Mouse (Mus musculus) thymus, postnatal 36 days (tissue): ENCODE data around the gene Il7r.
A peak's percentile ranks its signal among the peaks of the same experiment; 100 is the strongest.
"Not testable (repeated sequence)": the region's sequence is repeated elsewhere in the genome, so short reads cannot be mapped to it uniquely, and the experiment has no call there.

Experiments
- DNase-seq, 2 experiments: peaks; one replicate each; pipeline ENCODE4 v3.0.0; 2022; ENCODE audit warnings: mixed read lengths in 2 of 2

Gene Il7r

GRCm38 (mm10) chr15:9530076-9530475, at the start of gene Il7r:
TSS of gene Il7r (minus strand) at chr15:9530176.
- DNase-seq: no peak

GRCm38 (mm10) chr15:9577303-9577702, 47.3 kb upstream of the Il7r start:
- no peak for DNase-seq

GRCm38 (mm10) chr15:9574796-9575195, 44.8 kb upstream of the Il7r start:
- DNase-seq: peak; percentile 50 to 56

GRCm38 (mm10) chr15:9573361-9573760, 43.4 kb upstream of the Il7r start:
- DNase-seq: no peak

GRCm38 (mm10) chr15:9572664-9573063, 42.7 kb upstream of the Il7r start:
- no peak for DNase-seq

- DNase-seq: no peak
These were observed 41.9 kb upstream of the Il7r start for GRCm38 (mm10) chr15:9571896-9572295.

GRCm38 (mm10) chr15:9567316-9567715, 37.3 kb upstream of the Il7r start:
- DNase-seq: no peak

- no peak for DNase-seq
These were observed 35.4 kb upstream of the Il7r start for GRCm38 (mm10) chr15:9565396-9565795.

- DNase-seq: no peak
These were observed 34.2 kb upstream of the Il7r start for GRCm38 (mm10) chr15:9564156-9564555.

- not testable (repeated sequence) for DNase-seq
These were observed 27.3 kb upstream of the Il7r start for GRCm38 (mm10) chr15:9557264-9557663.

GRCm38 (mm10) chr15:9548951-9549350, 19.0 kb upstream of the Il7r start:
- no peak for DNase-seq

- no peak for DNase-seq
These were observed 5.2 kb upstream of the Il7r start for GRCm38 (mm10) chr15:9535200-9535599.

- DNase-seq: no peak
These were observed 3.5 kb upstream of the Il7r start for GRCm38 (mm10) chr15:9533356-9533902.

GRCm38 (mm10) chr15:9529646-9530045, 330 bp downstream of the Il7r start:
- peak; percentile 17 to 22 for DNase-seq

- no peak for DNase-seq
These were observed 1.6 kb downstream of the Il7r start for GRCm38 (mm10) chr15:9528186-9528935.

GRCm38 (mm10) chr15:9526412-9526811, 3.6 kb downstream of the Il7r start:
- no peak for DNase-seq

GRCm38 (mm10) chr15:9524907-9525306, 5.1 kb downstream of the Il7r start:
- DNase-seq: no peak

- no peak for DNase-seq
These were observed 6.0 kb downstream of the Il7r start for GRCm38 (mm10) chr15:9523956-9524355.

GRCm38 (mm10) chr15:9523059-9523458, 6.9 kb downstream of the Il7r start:
- no peak for DNase-seq

- DNase-seq: no peak
These were observed 37.9 kb downstream of the Il7r start for GRCm38 (mm10) chr15:9492077-9492476.

GRCm38 (mm10) chr15:9489417-9490118, 40.4 kb downstream of the Il7r start:
- no peak for DNase-seq

GRCm38 (mm10) chr15:9473188-9473587, 56.8 kb downstream of the Il7r start:
- no peak for DNase-seq

GRCm38 (mm10) chr15:9472618-9473017, 57.4 kb downstream of the Il7r start:
- no peak for DNase-seq

GRCm38 (mm10) chr15:9472167-9472566, 57.8 kb downstream of the Il7r start:
- peak; percentile 13 to 28 for DNase-seq
